Mouse (Mus musculus): Measurements from ENCODE around the gene Calb2. TPM values are rescaled to one million over a fixed set of nuclear protein-coding genes. Genes with fewer than 3 reads are reported as not detected.

Gene Calb2
- polyA plus RNA-seq, 1 experiment from 2014 or later = not detected

GRCm38 (mm10) chr8:110185538-110185937, 17.5 kb upstream of the Calb2 start:
- Histone ChIP-seq H3K9ac (replicated peaks; ENCODE audit: low read depth, low read length) (no peak overlapping the region), H3K27ac (ENCODE audit: low read length) (no peak overlapping the region), H3K9me3 (ENCODE audit: control insufficient read depth, low read depth, low read length) (no peaks in the 10 kb centered on the region), H3K4me1 (ENCODE audit: control insufficient read depth, insufficient read depth, low read length) (no peaks in the 10 kb centered on the region), H3K4me3 (ENCODE audit: low read depth, low read length) (no peak overlapping the region), H3K36me3 (ENCODE audit: control insufficient read depth, insufficient read depth, low read length) (no peaks in the 10 kb centered on the region), H3K27me3 (ENCODE audit: control insufficient read depth, insufficient read depth, low read length) (no peaks in the 10 kb centered on the region), H3K4me2 (replicated peaks; ENCODE audit: low read depth, low read length) (no peak overlapping the region)
- no peak for ATAC-seq (ENCODE audit: insufficient number of reproducible peaks, insufficient read depth, low FRiP score, low read depth)
- WGBS = 81% methylated on average over 4 of the region's 4 CpGs

- H3K27ac ChIP-seq (ENCODE audit: low read length) = no peak overlapping the region
- H3K4me1 ChIP-seq (ENCODE audit: control insufficient read depth, insufficient read depth, low read length) = no peaks in the 10 kb centered on the region
- WGBS = 24% methylated on average over 11 of the region's 11 CpGs
- H3K4me2 ChIP-seq (replicated peaks; ENCODE audit: low read depth, low read length) = no peak overlapping the region
- ATAC-seq (ENCODE audit: insufficient number of reproducible peaks, insufficient read depth, low FRiP score, low read depth) = no peak
- no peaks in the 10 kb centered on the region for H3K27me3 ChIP-seq (ENCODE audit: control insufficient read depth, insufficient read depth, low read length)
- H3K36me3 ChIP-seq (ENCODE audit: control insufficient read depth, insufficient read depth, low read length) = no peaks in the 10 kb centered on the region
- no peak overlapping the region for H3K4me3 ChIP-seq (ENCODE audit: low read depth, low read length)
- H3K9me3 ChIP-seq (ENCODE audit: control insufficient read depth, low read depth, low read length) = no peaks in the 10 kb centered on the region
- no peak overlapping the region for H3K9ac ChIP-seq (replicated peaks; ENCODE audit: low read depth, low read length)
Observed at GRCm38 (mm10) chr8:110183748-110184147, 15.7 kb upstream of the Calb2 start.

GRCm38 (mm10) chr8:110182735-110183367, 14.8 kb upstream of the Calb2 start:
- Histone ChIP-seq H3K4me3 (ENCODE audit: low read depth, low read length) (no peak overlapping the region), H3K4me1 (ENCODE audit: control insufficient read depth, insufficient read depth, low read length) (no peaks in the 10 kb centered on the region), H3K27me3 (ENCODE audit: control insufficient read depth, insufficient read depth, low read length) (no peaks in the 10 kb centered on the region), H3K9ac (replicated peaks; ENCODE audit: low read depth, low read length) (no peak overlapping the region), H3K36me3 (ENCODE audit: control insufficient read depth, insufficient read depth, low read length) (no peaks in the 10 kb centered on the region), H3K4me2 (replicated peaks; ENCODE audit: low read depth, low read length) (no peak overlapping the region), H3K9me3 (ENCODE audit: control insufficient read depth, low read depth, low read length) (no peaks in the 10 kb centered on the region), H3K27ac (ENCODE audit: low read length) (no peak overlapping the region)
- ATAC-seq (ENCODE audit: insufficient number of reproducible peaks, insufficient read depth, low FRiP score, low read depth) = no peak
- WGBS = 89% methylated on average over 11 of the region's 11 CpGs

GRCm38 (mm10) chr8:110177359-110178155, 9.5 kb upstream of the Calb2 start:
- no peaks in the 10 kb centered on the region for H3K27me3 ChIP-seq (ENCODE audit: control insufficient read depth, insufficient read depth, low read length)
- no peaks in the 10 kb centered on the region for H3K9me3 ChIP-seq (ENCODE audit: control insufficient read depth, low read depth, low read length)
- H3K4me3 ChIP-seq (ENCODE audit: low read depth, low read length) = no peak overlapping the region
- H3K9ac ChIP-seq (replicated peaks; ENCODE audit: low read depth, low read length) = no peak overlapping the region
- 21% methylated on average over 22 of the region's 22 CpGs for WGBS
- ATAC-seq (ENCODE audit: insufficient number of reproducible peaks, insufficient read depth, low FRiP score, low read depth) = 0 out of 2 replicates have a peak, but pooled peaks have one; percentile 58
- H3K4me1 ChIP-seq (ENCODE audit: control insufficient read depth, insufficient read depth, low read length) = no peaks in the 10 kb centered on the region
- no peak overlapping the region for H3K27ac ChIP-seq (ENCODE audit: low read length)
- H3K36me3 ChIP-seq (ENCODE audit: control insufficient read depth, insufficient read depth, low read length) = no peaks in the 10 kb centered on the region
- H3K4me2 ChIP-seq (replicated peaks; ENCODE audit: low read depth, low read length) = no peak overlapping the region

- no peaks in the 10 kb centered on the region for H3K4me1 ChIP-seq (ENCODE audit: control insufficient read depth, insufficient read depth, low read length)
- no peak overlapping the region for H3K9ac ChIP-seq (replicated peaks; ENCODE audit: low read depth, low read length)
- no peaks in the 10 kb centered on the region for H3K9me3 ChIP-seq (ENCODE audit: control insufficient read depth, low read depth, low read length)
- no peak for ATAC-seq (ENCODE audit: insufficient number of reproducible peaks, insufficient read depth, low FRiP score, low read depth)
- H3K27me3 ChIP-seq (ENCODE audit: control insufficient read depth, insufficient read depth, low read length) = no peaks in the 10 kb centered on the region
- no peak overlapping the region for H3K4me2 ChIP-seq (replicated peaks; ENCODE audit: low read depth, low read length)
- no peaks in the 10 kb centered on the region for H3K36me3 ChIP-seq (ENCODE audit: control insufficient read depth, insufficient read depth, low read length)
- 84% methylated on average over 4 of the region's 4 CpGs for WGBS
- no peak overlapping the region for H3K27ac ChIP-seq (ENCODE audit: low read length)
- no peak overlapping the region for H3K4me3 ChIP-seq (ENCODE audit: low read depth, low read length)
Observed at GRCm38 (mm10) chr8:110174826-110175225, 6.8 kb upstream of the Calb2 start.

- no peak overlapping the region for H3K27ac ChIP-seq (ENCODE audit: low read length)
- no peaks in the 10 kb centered on the region for H3K9me3 ChIP-seq (ENCODE audit: control insufficient read depth, low read depth, low read length)
- no peak overlapping the region for H3K4me2 ChIP-seq (replicated peaks; ENCODE audit: low read depth, low read length)
- no peak overlapping the region for H3K4me3 ChIP-seq (ENCODE audit: low read depth, low read length)
- H3K36me3 ChIP-seq (ENCODE audit: control insufficient read depth, insufficient read depth, low read length) = no peaks in the 10 kb centered on the region
- ATAC-seq (ENCODE audit: insufficient number of reproducible peaks, insufficient read depth, low FRiP score, low read depth) = no peak
- peaks cover 20% of the 10 kb centered on the region; the same call in 1 of the 2 replicates for H3K27me3 ChIP-seq (ENCODE audit: control insufficient read depth, insufficient read depth, low read length)
- H3K4me1 ChIP-seq (ENCODE audit: control insufficient read depth, insufficient read depth, low read length) = no peaks in the 10 kb centered on the region
- 67% methylated on average over 6 of the region's 6 CpGs for WGBS
- H3K9ac ChIP-seq (replicated peaks; ENCODE audit: low read depth, low read length) = no peak overlapping the region
Observed at GRCm38 (mm10) chr8:110172161-110172560, 4.2 kb upstream of the Calb2 start.

GRCm38 (mm10) chr8:110166270-110166669, 1.7 kb downstream of the Calb2 start:
- peaks cover 20% of the 10 kb centered on the region; the same call in 1 of the 2 replicates for H3K27me3 ChIP-seq (ENCODE audit: control insufficient read depth, insufficient read depth, low read length)
- H3K9me3 ChIP-seq (ENCODE audit: control insufficient read depth, low read depth, low read length) = no peaks in the 10 kb centered on the region
- ATAC-seq (ENCODE audit: insufficient number of reproducible peaks, insufficient read depth, low FRiP score, low read depth) = no peak
- H3K36me3 ChIP-seq (ENCODE audit: control insufficient read depth, insufficient read depth, low read length) = no peaks in the 10 kb centered on the region
- WGBS = 82% methylated on average over 8 of the region's 8 CpGs
- no peak overlapping the region for H3K4me3 ChIP-seq (ENCODE audit: low read depth, low read length)
- H3K4me1 ChIP-seq (ENCODE audit: control insufficient read depth, insufficient read depth, low read length) = no peaks in the 10 kb centered on the region
- no peak overlapping the region for H3K27ac ChIP-seq (ENCODE audit: low read length)
- H3K4me2 ChIP-seq (replicated peaks; ENCODE audit: low read depth, low read length) = no peak overlapping the region
- H3K9ac ChIP-seq (replicated peaks; ENCODE audit: low read depth, low read length) = no peak overlapping the region

GRCm38 (mm10) chr8:110162007-110162406, 6.0 kb downstream of the Calb2 start:
- no peak overlapping the region for H3K4me2 ChIP-seq (replicated peaks; ENCODE audit: low read depth, low read length)
- no peak overlapping the region for H3K4me3 ChIP-seq (ENCODE audit: low read depth, low read length)
- no peaks in the 10 kb centered on the region for H3K27me3 ChIP-seq (ENCODE audit: control insufficient read depth, insufficient read depth, low read length)

More at GRCm38 (mm10) chr8:110162007-110162406, 6.0 kb downstream of the Calb2 start:
- Histone ChIP-seq H3K9ac (replicated peaks; ENCODE audit: low read depth, low read length) (no peak overlapping the region), H3K36me3 (ENCODE audit: control insufficient read depth, insufficient read depth, low read length) (no peaks in the 10 kb centered on the region), H3K27ac (ENCODE audit: low read length) (no peak overlapping the region), H3K9me3 (ENCODE audit: control insufficient read depth, low read depth, low read length) (no peaks in the 10 kb centered on the region), H3K4me1 (ENCODE audit: control insufficient read depth, insufficient read depth, low read length) (no peaks in the 10 kb centered on the region)
- ATAC-seq (ENCODE audit: insufficient number of reproducible peaks, insufficient read depth, low FRiP score, low read depth) = no peak
- WGBS = 82% methylated on average over 6 of the region's 6 CpGs

Measured in stomach, embryonic 14.5 days (tissue).